Mouse (Mus musculus): ENCODE measurements around the gene Xk. TPM values are rescaled to one million over a fixed set of nuclear protein-coding genes. Genes with fewer than 3 reads are reported as not detected.
A peak's percentile ranks its signal among the peaks of the same experiment; 100 is the strongest.

Gene Xk
- polyA plus RNA-seq, 1 experiment from 2014 or later, result 2.0 TPM

DNA sequence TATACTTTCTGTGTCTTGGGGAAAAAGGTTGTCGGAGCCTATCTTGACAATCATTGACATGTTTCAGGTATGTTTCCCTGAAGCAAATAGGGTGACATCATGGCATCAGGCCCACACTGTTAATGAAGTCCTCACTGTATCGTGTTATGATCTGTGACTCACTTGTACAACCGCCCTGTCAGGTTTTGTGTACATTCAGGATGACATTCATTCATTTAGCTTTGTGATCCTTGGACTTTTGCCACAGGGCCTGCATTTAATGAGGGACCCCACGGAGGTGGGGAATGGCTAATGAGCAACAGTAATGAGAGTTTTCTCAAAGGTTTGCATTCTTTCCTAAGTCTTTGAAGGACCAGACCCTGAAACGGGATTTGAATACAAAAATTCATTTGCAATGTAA is 23.6 kb upstream of the Xk start:
- TF ChIP-seq EP300 (optimal IDR thresholded peaks at IDR 0.05), result no peak
- TF ChIP-seq CTCF (IDR thresholded peaks at IDR 0.05; ENCODE audit: low read depth), result no peak
- Histone ChIP-seq H3K4me2 (replicated peaks; ENCODE audit: low read depth) (no peak overlapping the region), H3K36me3 (ENCODE audit: control insufficient read depth, insufficient read depth, low read length) (no peaks in the 10 kb centered on the region), H3K9me3 (ENCODE audit: control insufficient read depth, low read length) (no peaks in the 10 kb centered on the region), H3K4me1 (replicated peaks; ENCODE audit: control insufficient read depth, insufficient read depth) (no peaks in the 10 kb centered on the region), H3K4me3 (ENCODE audit: low read depth, low read length) (no peak overlapping the region), H3K9ac (ENCODE audit: low read length) (no peak overlapping the region), H3K27me3 (ENCODE audit: control insufficient read depth, insufficient read depth, low read length) (no peaks in the 10 kb centered on the region), H3K27ac (replicated peaks) (no peak overlapping the region)
- DNase-seq (ENCODE audit: low spot score) (peak; percentile 14), ATAC-seq (ENCODE audit: low FRiP score, low TSS enrichment) (peak; percentile 77)
- 45% methylated on average over 5 of the region's 5 CpGs for WGBS

DNA sequence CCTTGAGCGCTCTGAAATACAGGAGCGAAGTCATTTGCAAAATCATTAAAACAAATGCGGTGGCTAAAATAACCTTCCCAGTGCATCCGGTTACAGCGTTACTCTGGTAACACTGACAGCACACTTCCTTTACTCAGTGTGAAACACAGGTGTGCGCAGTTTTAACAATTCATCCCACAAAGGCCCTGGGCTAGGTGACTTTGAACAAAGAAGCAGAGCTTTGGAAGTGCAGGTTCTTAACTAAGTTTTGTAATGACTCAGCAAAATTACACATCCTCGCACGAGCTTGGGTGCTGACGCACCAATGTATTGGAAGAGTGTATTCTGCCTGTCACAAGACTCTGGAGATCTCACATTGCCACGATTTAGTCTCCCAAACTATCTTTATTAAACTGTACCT is 18.6 kb upstream of the Xk start:
- no peak overlapping the region for H3K27ac ChIP-seq (replicated peaks)
- no peak overlapping the region for H3K4me3 ChIP-seq (ENCODE audit: low read depth, low read length)
- ATAC-seq (ENCODE audit: low FRiP score, low TSS enrichment) (no peak), DNase-seq (ENCODE audit: low spot score) (no peak)
- no peaks in the 10 kb centered on the region for H3K36me3 ChIP-seq (ENCODE audit: control insufficient read depth, insufficient read depth, low read length)
- WGBS, result 74% methylated on average over 10 of the region's 10 CpGs
- no peak overlapping the region for H3K4me2 ChIP-seq (replicated peaks; ENCODE audit: low read depth)
- H3K4me1 ChIP-seq (replicated peaks; ENCODE audit: control insufficient read depth, insufficient read depth), result no peaks in the 10 kb centered on the region
- no peaks in the 10 kb centered on the region for H3K27me3 ChIP-seq (ENCODE audit: control insufficient read depth, insufficient read depth, low read length)
- H3K9me3 ChIP-seq (ENCODE audit: control insufficient read depth, low read length), result no peaks in the 10 kb centered on the region
- TF ChIP-seq EP300 (optimal IDR thresholded peaks at IDR 0.05), result no peak
- no peak for TF ChIP-seq CTCF (IDR thresholded peaks at IDR 0.05; ENCODE audit: low read depth)
- no peak overlapping the region for H3K9ac ChIP-seq (ENCODE audit: low read length)

DNA sequence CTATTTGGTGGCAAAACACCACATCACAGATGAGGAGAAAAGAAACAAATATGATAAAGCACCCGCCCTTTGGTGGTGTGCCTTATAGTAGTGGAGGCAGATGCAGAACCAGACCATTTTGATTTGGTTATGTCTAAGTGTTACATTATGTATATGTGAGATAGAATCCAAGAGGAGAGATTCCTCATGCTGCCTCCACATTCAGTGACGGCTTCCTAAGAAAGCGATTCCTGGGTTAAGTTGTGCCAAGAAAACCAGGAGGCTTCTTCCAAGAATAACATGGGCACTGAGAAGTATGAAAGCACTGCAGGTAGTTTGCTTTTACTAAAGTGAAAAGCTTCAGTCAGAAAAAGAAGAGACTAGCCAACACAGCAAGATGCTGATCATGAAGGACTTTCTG is 17.7 kb upstream of the Xk start:
- Histone ChIP-seq H3K36me3 (ENCODE audit: control insufficient read depth, insufficient read depth, low read length) (no peaks in the 10 kb centered on the region), H3K27me3 (ENCODE audit: control insufficient read depth, insufficient read depth, low read length) (no peaks in the 10 kb centered on the region), H3K9ac (ENCODE audit: low read length) (no peak overlapping the region), H3K4me2 (replicated peaks; ENCODE audit: low read depth) (no peak overlapping the region), H3K4me1 (replicated peaks; ENCODE audit: control insufficient read depth, insufficient read depth) (no peaks in the 10 kb centered on the region), H3K27ac (replicated peaks) (no peak overlapping the region), H3K4me3 (ENCODE audit: low read depth, low read length) (no peak overlapping the region), H3K9me3 (ENCODE audit: control insufficient read depth, low read length) (no peaks in the 10 kb centered on the region)
- DNase-seq (ENCODE audit: low spot score), result no peak
- no peak for ATAC-seq (ENCODE audit: low FRiP score, low TSS enrichment)
- WGBS, result 78% methylated on average over 3 of the region's 3 CpGs
- TF ChIP-seq CTCF (IDR thresholded peaks at IDR 0.05; ENCODE audit: low read depth), result no peak
- TF ChIP-seq EP300 (optimal IDR thresholded peaks at IDR 0.05), result no peak

DNA sequence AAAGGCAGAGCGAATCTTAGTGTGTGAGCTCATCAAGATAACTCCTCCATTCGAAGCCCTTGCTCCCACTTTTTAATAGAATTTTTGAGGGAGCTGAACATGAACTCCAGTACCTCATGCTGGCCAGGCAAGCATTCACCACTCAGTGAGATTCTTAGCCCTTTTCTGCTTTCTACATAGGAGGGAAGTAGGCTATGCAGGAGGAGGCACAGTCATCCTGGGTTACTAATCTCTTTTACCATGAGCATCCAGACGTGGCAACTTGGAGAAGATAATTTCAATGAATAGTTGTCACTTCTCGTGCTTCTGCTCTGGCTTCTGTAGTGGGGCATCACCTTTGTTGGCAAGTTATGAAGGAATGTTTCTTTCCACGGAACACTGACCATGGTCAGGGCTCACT is 15.8 kb upstream of the Xk start, which contains the start of gene Gm14862:
Gene Gm14862 (minus strand): TSS at position 134 of the 400 bp plus-strand sequence.
- 77% methylated on average over 5 of the region's 5 CpGs for WGBS
- ATAC-seq (ENCODE audit: low FRiP score, low TSS enrichment), result no peak
- H3K9me3 ChIP-seq (ENCODE audit: control insufficient read depth, low read length), result no peaks in the 10 kb centered on the region

DNA sequence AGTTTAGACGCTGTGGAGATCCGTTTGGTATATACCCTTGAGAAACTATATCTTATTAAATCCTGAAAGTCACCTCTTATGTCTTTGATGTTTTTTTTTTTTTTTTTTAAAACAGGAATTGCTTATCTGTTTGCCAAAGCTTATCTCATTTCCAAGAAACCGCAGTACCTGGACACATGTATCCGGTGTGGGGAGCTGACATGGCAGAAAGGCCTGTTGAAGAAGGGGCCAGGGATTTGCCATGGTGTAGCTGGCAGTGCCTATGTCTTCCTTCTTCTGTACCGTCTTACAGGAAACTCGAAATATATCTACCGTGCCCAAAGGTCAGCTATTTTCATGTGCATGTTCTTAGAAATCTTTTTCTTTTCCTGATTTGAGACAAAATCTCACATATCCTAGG is 14.7 kb upstream of the Xk start:
- H3K9ac ChIP-seq (ENCODE audit: low read length), result no peak overlapping the region

More for the DNA sequence above, 15.8 kb upstream of the Xk start, which contains the start of gene Gm14862:
- Histone ChIP-seq H3K4me1 (replicated peaks; ENCODE audit: control insufficient read depth, insufficient read depth) (no peaks in the 10 kb centered on the region), H3K27ac (replicated peaks) (no peak within 1 kb of the TSS), H3K36me3 (ENCODE audit: control insufficient read depth, insufficient read depth, low read length) (no peaks in the 10 kb centered on the region), H3K4me3 (ENCODE audit: low read depth, low read length) (no peak within 1 kb of the TSS), H3K27me3 (ENCODE audit: control insufficient read depth, insufficient read depth, low read length) (no peaks in the 10 kb centered on the region), H3K4me2 (replicated peaks; ENCODE audit: low read depth) (no peak within 1 kb of the TSS), H3K9ac (ENCODE audit: low read length) (no peak within 1 kb of the TSS)
- no peak for DNase-seq (ENCODE audit: low spot score)
- no peak for TF ChIP-seq CTCF (IDR thresholded peaks at IDR 0.05; ENCODE audit: low read depth)
- TF ChIP-seq EP300 (optimal IDR thresholded peaks at IDR 0.05), result no peak

DNA sequence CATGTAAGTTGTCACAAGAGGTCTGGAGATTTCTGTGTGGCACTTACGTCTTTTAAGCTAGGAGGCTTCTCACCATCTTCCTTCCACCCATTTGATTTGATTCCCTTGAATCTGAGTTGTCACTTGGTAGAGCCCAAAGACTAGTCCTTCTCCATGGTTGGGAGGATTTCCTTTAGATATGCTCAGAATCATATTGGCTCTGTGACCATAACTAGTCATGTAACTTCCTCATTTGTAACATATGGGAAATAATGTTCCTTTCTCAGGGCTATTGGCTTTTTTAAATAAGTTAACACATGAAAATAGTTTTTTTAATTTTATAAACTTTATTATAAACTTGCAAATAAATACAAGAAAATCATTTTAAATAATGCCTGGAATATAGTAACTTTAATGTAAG is 13.3 kb upstream of the Xk start:
- TF ChIP-seq CTCF (IDR thresholded peaks at IDR 0.05; ENCODE audit: low read depth) (no peak), EP300 (optimal IDR thresholded peaks at IDR 0.05) (no peak)
- Histone ChIP-seq H3K9me3 (ENCODE audit: control insufficient read depth, low read length) (no peaks in the 10 kb centered on the region), H3K4me2 (replicated peaks; ENCODE audit: low read depth) (no peak overlapping the region), H3K36me3 (ENCODE audit: control insufficient read depth, insufficient read depth, low read length) (no peaks in the 10 kb centered on the region), H3K4me1 (replicated peaks; ENCODE audit: control insufficient read depth, insufficient read depth) (no peaks in the 10 kb centered on the region), H3K27ac (replicated peaks) (no peak overlapping the region), H3K4me3 (ENCODE audit: low read depth, low read length) (no peak overlapping the region), H3K27me3 (ENCODE audit: control insufficient read depth, insufficient read depth, low read length) (no peaks in the 10 kb centered on the region), H3K9ac (ENCODE audit: low read length) (no peak overlapping the region)
- 89% methylated on average over 1 of the region's 1 CpGs for WGBS
- DNase-seq (ENCODE audit: low spot score) (no peak), ATAC-seq (ENCODE audit: low FRiP score, low TSS enrichment) (no peak)

More for the DNA sequence above, 14.7 kb upstream of the Xk start:
- TF ChIP-seq EP300 (optimal IDR thresholded peaks at IDR 0.05), result no peak
- TF ChIP-seq CTCF (IDR thresholded peaks at IDR 0.05; ENCODE audit: low read depth), result no peak
- no peaks in the 10 kb centered on the region for H3K27me3 ChIP-seq (ENCODE audit: control insufficient read depth, insufficient read depth, low read length)
- DNase-seq (ENCODE audit: low spot score) (no peak), ATAC-seq (ENCODE audit: low FRiP score, low TSS enrichment) (no peak)
- no peak overlapping the region for H3K27ac ChIP-seq (replicated peaks)
- H3K4me1 ChIP-seq (replicated peaks; ENCODE audit: control insufficient read depth, insufficient read depth), result no peaks in the 10 kb centered on the region
- H3K36me3 ChIP-seq (ENCODE audit: control insufficient read depth, insufficient read depth, low read length), result no peaks in the 10 kb centered on the region
- no peak overlapping the region for H3K4me3 ChIP-seq (ENCODE audit: low read depth, low read length)
- no peaks in the 10 kb centered on the region for H3K9me3 ChIP-seq (ENCODE audit: control insufficient read depth, low read length)
- WGBS, result 73% methylated on average over 7 of the region's 7 CpGs
- H3K4me2 ChIP-seq (replicated peaks; ENCODE audit: low read depth), result no peak overlapping the region

Data from stomach, postnatal 0 days (tissue).